Comparison of ENCODE assay signal across 19 mouse cellular contexts in the genomic region with DNA sequence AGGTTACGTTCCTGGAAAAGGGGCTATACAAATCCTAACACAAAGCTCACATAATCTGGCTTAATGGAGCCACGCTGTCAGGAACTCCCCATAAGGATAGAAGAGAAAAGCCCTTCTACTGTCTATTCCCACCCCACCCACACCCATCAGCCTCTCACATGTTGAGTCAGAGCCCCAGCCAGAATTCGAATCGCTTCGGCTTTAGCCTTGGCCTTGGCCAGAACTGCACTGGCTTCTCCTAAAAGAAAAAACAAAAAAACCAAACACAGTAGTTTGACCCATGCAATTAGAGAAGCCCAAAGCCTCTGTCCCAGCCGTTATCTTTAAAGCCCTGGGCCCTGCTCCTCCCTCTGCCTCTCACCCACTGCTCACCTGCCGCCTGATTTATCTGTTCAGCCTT. TPM values are rescaled to one million over a fixed set of nuclear protein-coding genes. Genes with fewer than 3 reads are reported as not detected.
DNase-seq lines count a peak whose midpoint lies in the region; ATAC-seq lines count a peak whose summit lies in the region.
"Had no signal": no experiment of that assay in that cellular context is flagged by ENCODE, and none has a peak within 500 bp of the region (broad histone marks: within the 10 kb centered on the region; RNA-seq: fewer than 3 reads in every experiment).

No protein-coding gene starts in this region.

- peak overlapping the region; percentile 86; the same call in 1 of the 2 replicates for H3K4me3 ChIP-seq in liver, embryonic 13.5 days (replicated peaks)
- H3K4me3 ChIP-seq in liver, embryonic 11.5 days (ENCODE audit: low read depth, low read length): no peak overlapping the region
- H3K4me3 ChIP-seq: embryonic facial prominence, embryonic 12.5 days; embryonic facial prominence, embryonic 15.5 days; gastrocnemius, adult 2 months; hindbrain, embryonic 15.5 days had no signal

- H3K36me3 ChIP-seq in liver, embryonic 13.5 days: peaks cover 52% of the 10 kb centered on the region
- peaks cover 31% of the 10 kb centered on the region for H3K36me3 ChIP-seq in liver, embryonic 11.5 days (ENCODE audit: control insufficient read depth, insufficient read depth, low read length)

- H3K9ac ChIP-seq in liver, embryonic 13.5 days: peak overlapping the region; percentile 96
- H3K9ac ChIP-seq in liver, embryonic 11.5 days (ENCODE audit: low read depth, low read length): no peak overlapping the region
- H3K9ac ChIP-seq: embryonic facial prominence, embryonic 12.5 days; embryonic facial prominence, embryonic 15.5 days; forebrain, postnatal 0 days; hindbrain, embryonic 15.5 days had no signal

- 0 out of 2 replicates have a peak overlapping the region, but pooled peaks have one; percentile 23 for H3K27ac ChIP-seq in liver, embryonic 13.5 days
- no peak overlapping the region for H3K27ac ChIP-seq in liver, embryonic 11.5 days (ENCODE audit: low read depth, low read length)
- H3K27ac ChIP-seq: embryonic facial prominence, embryonic 12.5 days; embryonic facial prominence, embryonic 15.5 days; gastrocnemius, adult 2 months; hindbrain, embryonic 12.5 days; hindbrain, embryonic 15.5 days had no signal

- ATAC-seq in liver, embryonic 13.5 days (ENCODE audit: low read depth): no peak
- ATAC-seq in liver, embryonic 11.5 days (replicated peaks; ENCODE audit: low FRiP score): no peak
- ATAC-seq: CD4-positive, CD25-positive, alpha-beta regulatory T cell, adult 4 months; forebrain, embryonic 14.5 days; forebrain, postnatal 0 days had no signal

- WGBS in liver, embryonic 13.5 days (ENCODE audit: insufficient replicate concordance): 75% methylated on average over 7 of the region's 7 CpGs
- WGBS in liver, embryonic 11.5 days: 87% methylated on average over 7 of the region's 7 CpGs

- DNase-seq in adrenal gland, postnatal 10 days: peak; percentile 49
- DNase-seq in adrenal gland, postnatal 25 days: no peak
- DNase-seq in liver, embryonic 13.5 days: no peak
- DNase-seq in liver, embryonic 11.5 days (ENCODE audit: low spot score): no peak
- peak; percentile 59 for DNase-seq in ovary, adult 18-20 months (ENCODE audit: low spot score)
- no peak for DNase-seq in ovary, postnatal 14 days (ENCODE audit: low spot score)
- DNase-seq: cerebellum, adult 11 months; cerebellum, adult 2 months; cerebellum, postnatal 25 days; forebrain, postnatal 0 days; gastrocnemius, adult 2 months; gastrocnemius, postnatal 14 days had no signal

- H3K9me3 ChIP-seq in liver, embryonic 13.5 days (replicated peaks): no peaks in the 10 kb centered on the region
- H3K9me3 ChIP-seq in liver, embryonic 11.5 days (ENCODE audit: control insufficient read depth, low read length): no peaks in the 10 kb centered on the region
- H3K9me3 ChIP-seq: embryonic facial prominence, embryonic 12.5 days; embryonic facial prominence, embryonic 15.5 days; hindbrain, embryonic 12.5 days; hindbrain, embryonic 15.5 days had no signal

- peaks cover 43% of the 10 kb centered on the region for H3K4me1 ChIP-seq in liver, embryonic 13.5 days (replicated peaks)
- H3K4me1 ChIP-seq in liver, embryonic 11.5 days (replicated peaks; ENCODE audit: control insufficient read depth, insufficient read depth, low read length): peaks cover 24% of the 10 kb centered on the region

- H3K27me3 ChIP-seq in liver, embryonic 13.5 days: no peaks in the 10 kb centered on the region
- no peaks in the 10 kb centered on the region for H3K27me3 ChIP-seq in liver, embryonic 11.5 days (replicated peaks; ENCODE audit: control insufficient read depth, insufficient read depth, low read length)
- H3K27me3 ChIP-seq: embryonic facial prominence, embryonic 12.5 days; embryonic facial prominence, embryonic 15.5 days; hindbrain, embryonic 12.5 days; hindbrain, embryonic 15.5 days had no signal

- peak overlapping the region; percentile 76 for H3K4me2 ChIP-seq in liver, embryonic 13.5 days
- H3K4me2 ChIP-seq in liver, embryonic 11.5 days: no peak overlapping the region
- H3K4me2 ChIP-seq: embryonic facial prominence, embryonic 12.5 days; heart, embryonic 11.5 days; hindbrain, embryonic 15.5 days had no signal

RNA-seq across cellular contexts. Expression of a gene that starts 2.4 kb away (rescaled TPM):
- 100 to 1,000 TPM; 177 to 190 TPM for total RNA-seq in adrenal gland, postnatal 10 days (2021)
- total RNA-seq in adrenal gland, postnatal 25 days (2021): 227 and 270 TPM in 2 replicates
- polyA plus RNA-seq in liver, embryonic 13.5 days (2015; fragmentation: Nextera tagmentation; extraction: Ambion mirVana): 270 and 280 TPM in 2 replicates
- 409 and 425 TPM in 2 replicates for polyA plus RNA-seq in liver, embryonic 11.5 days (2014; fragmentation: Nextera tagmentation; extraction: Ambion mirVana)

RNA-seq across cellular contexts. Expression of a gene that starts 3.5 kb away (rescaled TPM):
- 10 to 100 TPM; 22.0 to 25.8 TPM for total RNA-seq in adrenal gland, postnatal 10 days (2021)
- 26.1 and 27.5 TPM in 2 replicates for total RNA-seq in adrenal gland, postnatal 25 days (2021)
- polyA plus RNA-seq in liver, embryonic 13.5 days (2015; fragmentation: Nextera tagmentation; extraction: Ambion mirVana): 12.6 and 13.9 TPM in 2 replicates
- 22.5 and 23.3 TPM in 2 replicates for polyA plus RNA-seq in liver, embryonic 11.5 days (2014; fragmentation: Nextera tagmentation; extraction: Ambion mirVana)

RNA-seq across cellular contexts. Expression of a gene that starts 16.9 kb away (rescaled TPM):
- 10 to 100 TPM; 24.1 to 28.3 TPM for total RNA-seq in adrenal gland, postnatal 10 days (2021)
- total RNA-seq in adrenal gland, postnatal 25 days (2021): 58.7 and 63.6 TPM in 2 replicates
- 28.4 and 30.0 TPM in 2 replicates for polyA plus RNA-seq in liver, embryonic 13.5 days (2015; fragmentation: Nextera tagmentation; extraction: Ambion mirVana)
- 6.0 and 7.4 TPM in 2 replicates for polyA plus RNA-seq in liver, embryonic 11.5 days (2014; fragmentation: Nextera tagmentation; extraction: Ambion mirVana)

RNA-seq across cellular contexts. Expression of a gene that starts 18.8 kb away (rescaled TPM):
- 10 to 100 TPM in 1 of 2 experiments, 1 to 10 TPM in 1; 7.3 to 11.7 TPM for total RNA-seq in adrenal gland, postnatal 10 days (2021)
- 15.7 and 20.9 TPM in 2 replicates for total RNA-seq in adrenal gland, postnatal 25 days (2021)
- 10.3 and 11.8 TPM in 2 replicates for polyA plus RNA-seq in liver, embryonic 13.5 days (2015; fragmentation: Nextera tagmentation; extraction: Ambion mirVana)
- polyA plus RNA-seq in liver, embryonic 11.5 days (2014; fragmentation: Nextera tagmentation; extraction: Ambion mirVana): 18.2 and 18.6 TPM in 2 replicates

RNA-seq across cellular contexts. Expression of a gene that starts 28.8 kb away (rescaled TPM):
- 100 to 1,000 TPM; 238 to 252 TPM for total RNA-seq in adrenal gland, postnatal 10 days (2021)
- total RNA-seq in adrenal gland, postnatal 25 days (2021): 299 and 392 TPM in 2 replicates
- 273 and 314 TPM in 2 replicates for polyA plus RNA-seq in liver, embryonic 13.5 days (2015; fragmentation: Nextera tagmentation; extraction: Ambion mirVana)
- polyA plus RNA-seq in liver, embryonic 11.5 days (2014; fragmentation: Nextera tagmentation; extraction: Ambion mirVana): 452 and 513 TPM in 2 replicates

Comparison
In these comparisons a context has a peak if more than half of its experiments do, and no peak if none do; other contexts are left out.
1. DNase-seq: peak in adrenal gland, postnatal 10 days (single experiment) and ovary, adult 18-20 months (single experiment); none in adrenal gland, postnatal 25 days (single experiment), liver, embryonic 13.5 days (single experiment), liver, embryonic 11.5 days (single experiment) and ovary, postnatal 14 days (single experiment).